Mouse (Mus musculus) heart, embryonic 15.5 days (tissue): Measurements from ENCODE around the gene Ndufs4. TPM values are rescaled to one million over a fixed set of nuclear protein-coding genes. Genes with fewer than 3 reads are reported as not detected.
A peak's percentile ranks its signal among the peaks of the same experiment; 100 is the strongest.

ENCODE experiments used
- ATAC-seq: fragments of 200-750 bp; cut with Nextera tagmentation; replicated peaks from 2 replicates; pipeline ENCODE4 v1.8.0; 2017; ENCODE audit warnings: low read depth, moderate TSS enrichment; ENCODE audit not compliant: insufficient number of reproducible peaks, insufficient read depth, low FRiP score
- H3K27ac ChIP-seq: fragments of 300-500 bp; sonication (generic); 2 replicates; pipeline ENCODE4 v1.5.1; 2015; ENCODE audit warnings: mild to moderate bottlenecking, inconsistent platforms
- H3K27me3 ChIP-seq: fragments of 300-500 bp; sonication (generic); 2 replicates; pipeline ENCODE4 v1.6.1; 2015; ENCODE audit warnings: inconsistent platforms
- H3K36me3 ChIP-seq: fragments of 300-500 bp; sonication (generic); 2 replicates; pipeline ENCODE4 v1.6.1; 2015; ENCODE audit warnings: mild to moderate bottlenecking, inconsistent platforms
- H3K4me1 ChIP-seq: fragments of 300-500 bp; sonication (generic); replicated peaks from 2 replicates; pipeline ENCODE4 v1.6.1; 2015; ENCODE audit warnings: inconsistent platforms
- H3K4me2 ChIP-seq: fragments of 300-500 bp; sonication (generic); 2 replicates; pipeline ENCODE4 v1.6.1; 2015; ENCODE audit warnings: inconsistent platforms, mild to moderate bottlenecking, moderate library complexity
- H3K4me3 ChIP-seq: fragments of 300-500 bp; sonication (generic); 2 replicates; pipeline ENCODE4 v1.5.1; 2015; ENCODE audit warnings: mild to moderate bottlenecking, inconsistent platforms
- H3K9ac ChIP-seq: fragments of 300-500 bp; sonication (generic); 2 replicates; pipeline ENCODE4 v1.6.1; 2015; ENCODE audit warnings: mild to moderate bottlenecking, inconsistent platforms
- H3K9me3 ChIP-seq: fragments of 300-500 bp; sonication (generic); replicated peaks from 2 replicates; pipeline ENCODE4 v1.6.1; 2016; ENCODE audit warnings: inconsistent platforms
- WGBS: fragments of 180-500 bp; shearing (Covaris S2); methylation state at CpG from one replicate; pipeline ENCODE4 v1.1.7; 2015; ENCODE audit warnings: mixed read lengths; 5-methylcytosine and 5-hydroxymethylcytosine counted together
- polyA plus RNA-seq: library from polyadenylated mRNA; unstranded; fragments of >200 nt; fragmentation: Nextera tagmentation; extraction: Ambion mirVana; gene quantifications from 2 replicates; pipeline ENCODE4 v1.2.1, GENCODE M21; 2015

Ndufs4 gene
- 338 and 430 TPM in 2 replicates for polyA plus RNA-seq

GRCm38 (mm10) chr13:114388211-114388965 lies at the start of gene Ndufs4:
Gene Ndufs4 (minus strand): TSS chr13:114388258.
- Histone ChIP-seq H3K27me3 (no peaks in the 10 kb centered on the region), H3K9me3 (no peaks in the 10 kb centered on the region), H3K9ac (peak within 1 kb of the TSS; percentile 68), H3K27ac (peak within 1 kb of the TSS; percentile 49), H3K36me3 (no peaks in the 10 kb centered on the region), H3K4me2 (peak within 1 kb of the TSS; percentile 69), H3K4me1 (peaks cover 12% of the 10 kb centered on the region), H3K4me3 (peak within 1 kb of the TSS; percentile 82)
- no peak for ATAC-seq
- 35% methylated on average over 13 of the region's 13 CpGs for WGBS

- Histone ChIP-seq H3K4me3 (no peak overlapping the region), H3K27ac (no peak overlapping the region), H3K27me3 (no peaks in the 10 kb centered on the region), H3K9me3 (no peaks in the 10 kb centered on the region), H3K9ac (no peak overlapping the region), H3K4me2 (no peak overlapping the region), H3K4me1 (no peaks in the 10 kb centered on the region), H3K36me3 (no peaks in the 10 kb centered on the region)
- 64% methylated on average over 5 of the region's 5 CpGs for WGBS
- no peak for ATAC-seq
Observed at GRCm38 (mm10) chr13:114432491-114432890, 44.4 kb upstream of the Ndufs4 start.

- no peak overlapping the region for H3K27ac ChIP-seq
- no peak overlapping the region for H3K4me3 ChIP-seq
- no peaks in the 10 kb centered on the region for H3K36me3 ChIP-seq
- ATAC-seq, result no peak
- no peaks in the 10 kb centered on the region for H3K27me3 ChIP-seq
- WGBS, result 91% methylated on average over 5 of the region's 5 CpGs
- H3K9ac ChIP-seq, result no peak overlapping the region
- no peaks in the 10 kb centered on the region for H3K4me1 ChIP-seq
- H3K9me3 ChIP-seq, result no peaks in the 10 kb centered on the region
- H3K4me2 ChIP-seq, result no peak overlapping the region
Observed at GRCm38 (mm10) chr13:114425230-114425629, 37.2 kb upstream of the Ndufs4 start.

GRCm38 (mm10) chr13:114420235-114420634 lies 32.2 kb upstream of the Ndufs4 start:
- Histone ChIP-seq H3K9ac (no peak overlapping the region), H3K4me2 (no peak overlapping the region), H3K4me3 (no peak overlapping the region), H3K4me1 (no peaks in the 10 kb centered on the region), H3K36me3 (no peaks in the 10 kb centered on the region), H3K9me3 (no peaks in the 10 kb centered on the region), H3K27ac (no peak overlapping the region), H3K27me3 (no peaks in the 10 kb centered on the region)
- no peak for ATAC-seq
- WGBS, result 63% methylated on average over 8 of the region's 8 CpGs

GRCm38 (mm10) chr13:114419364-114419763 lies 31.3 kb upstream of the Ndufs4 start:
- Histone ChIP-seq H3K27ac (no peak overlapping the region), H3K4me3 (no peak overlapping the region), H3K9me3 (no peaks in the 10 kb centered on the region), H3K27me3 (no peaks in the 10 kb centered on the region), H3K9ac (no peak overlapping the region), H3K4me2 (no peak overlapping the region), H3K36me3 (no peaks in the 10 kb centered on the region), H3K4me1 (no peaks in the 10 kb centered on the region)
- WGBS, result 74% methylated on average over 3 of the region's 3 CpGs
- no peak for ATAC-seq

GRCm38 (mm10) chr13:114412326-114412725 lies 24.3 kb upstream of the Ndufs4 start:
- H3K4me3 ChIP-seq, result no peak overlapping the region
- no peaks in the 10 kb centered on the region for H3K36me3 ChIP-seq
- no peak overlapping the region for H3K27ac ChIP-seq
- no peaks in the 10 kb centered on the region for H3K4me1 ChIP-seq
- H3K4me2 ChIP-seq, result no peak overlapping the region
- H3K9me3 ChIP-seq, result no peaks in the 10 kb centered on the region
- ATAC-seq, result no peak
- H3K9ac ChIP-seq, result no peak overlapping the region
- H3K27me3 ChIP-seq, result no peaks in the 10 kb centered on the region

- Histone ChIP-seq H3K4me1 (no peaks in the 10 kb centered on the region), H3K4me3 (no peak overlapping the region), H3K9ac (no peak overlapping the region), H3K4me2 (no peak overlapping the region), H3K27ac (no peak overlapping the region), H3K36me3 (no peaks in the 10 kb centered on the region), H3K9me3 (no peaks in the 10 kb centered on the region), H3K27me3 (no peaks in the 10 kb centered on the region)
- 22% methylated on average over 5 of the region's 5 CpGs for WGBS
- ATAC-seq, result no peak
Observed at GRCm38 (mm10) chr13:114406866-114407265, 18.8 kb upstream of the Ndufs4 start.

GRCm38 (mm10) chr13:114406424-114406823 lies 18.4 kb upstream of the Ndufs4 start:
- Histone ChIP-seq H3K9ac (no peak overlapping the region), H3K4me3 (no peak overlapping the region), H3K36me3 (no peaks in the 10 kb centered on the region), H3K9me3 (no peaks in the 10 kb centered on the region), H3K4me1 (no peaks in the 10 kb centered on the region), H3K27me3 (no peaks in the 10 kb centered on the region), H3K27ac (no peak overlapping the region), H3K4me2 (no peak overlapping the region)
- WGBS, result 27% methylated on average over 5 of the region's 5 CpGs
- no peak for ATAC-seq

- H3K4me1 ChIP-seq, result no peaks in the 10 kb centered on the region
- 82% methylated on average over 9 of the region's 9 CpGs for WGBS
- no peaks in the 10 kb centered on the region for H3K36me3 ChIP-seq
- no peak overlapping the region for H3K27ac ChIP-seq
- no peaks in the 10 kb centered on the region for H3K27me3 ChIP-seq
- H3K9ac ChIP-seq, result no peak overlapping the region
- no peak overlapping the region for H3K4me2 ChIP-seq
- no peak for ATAC-seq
- no peaks in the 10 kb centered on the region for H3K9me3 ChIP-seq
- no peak overlapping the region for H3K4me3 ChIP-seq
Observed at GRCm38 (mm10) chr13:114405100-114405715, 17.1 kb upstream of the Ndufs4 start.

- no peaks in the 10 kb centered on the region for H3K4me1 ChIP-seq
- no peak overlapping the region for H3K9ac ChIP-seq
- ATAC-seq, result no peak
Observed at GRCm38 (mm10) chr13:114398906-114399305, 10.8 kb upstream of the Ndufs4 start.

GRCm38 (mm10) chr13:114397281-114397680 lies 9.2 kb upstream of the Ndufs4 start:
- 79% methylated on average over 9 of the region's 9 CpGs for WGBS
- ATAC-seq, result no peak
- Histone ChIP-seq H3K9ac (no peak overlapping the region), H3K4me2 (no peak overlapping the region), H3K4me1 (no peaks in the 10 kb centered on the region), H3K4me3 (no peak overlapping the region), H3K27ac (no peak overlapping the region), H3K27me3 (no peaks in the 10 kb centered on the region), H3K36me3 (no peaks in the 10 kb centered on the region), H3K9me3 (no peaks in the 10 kb centered on the region)

More at GRCm38 (mm10) chr13:114398906-114399305, 10.8 kb upstream of the Ndufs4 start:
- no peaks in the 10 kb centered on the region for H3K27me3 ChIP-seq
- no peak overlapping the region for H3K4me2 ChIP-seq
- H3K27ac ChIP-seq, result no peak overlapping the region
- no peaks in the 10 kb centered on the region for H3K36me3 ChIP-seq
- no peaks in the 10 kb centered on the region for H3K9me3 ChIP-seq
- H3K4me3 ChIP-seq, result no peak overlapping the region
- 71% methylated on average over 2 of the region's 2 CpGs for WGBS

- no peak for ATAC-seq
Observed at GRCm38 (mm10) chr13:114396863-114397262, 8.8 kb upstream of the Ndufs4 start.

More at GRCm38 (mm10) chr13:114396863-114397262, 8.8 kb upstream of the Ndufs4 start:
- Histone ChIP-seq H3K36me3 (no peaks in the 10 kb centered on the region), H3K4me3 (no peak overlapping the region), H3K4me2 (no peak overlapping the region), H3K27ac (no peak overlapping the region), H3K27me3 (no peaks in the 10 kb centered on the region), H3K4me1 (no peaks in the 10 kb centered on the region), H3K9me3 (no peaks in the 10 kb centered on the region), H3K9ac (no peak overlapping the region)
- 60% methylated on average over 10 of the region's 10 CpGs for WGBS
